Mouse (Mus musculus) hindbrain, embryonic 13.5 days (tissue): Measurements from ENCODE around the gene Tjp2. TPM values are rescaled to one million over a fixed set of nuclear protein-coding genes. Genes with fewer than 3 reads are reported as not detected.

Source experiments
- ATAC-seq: fragments of 200-750 bp; cut with Nextera tagmentation; 2 replicates; pipeline ENCODE4 v1.8.0; 2017; ENCODE audit warnings: moderate TSS enrichment; ENCODE audit not compliant: low FRiP score
- H3K27ac ChIP-seq: fragments of 300-500 bp; sonication (generic); 2 replicates; pipeline ENCODE4 v1.5.1; 2015; ENCODE audit warnings: inconsistent platforms, mild to moderate bottlenecking, moderate library complexity
- H3K27me3 ChIP-seq: fragments of 300-500 bp; sonication (generic); 2 replicates; pipeline ENCODE4 v1.6.1; 2015; ENCODE audit warnings: mild to moderate bottlenecking, inconsistent platforms
- H3K36me3 ChIP-seq: fragments of 300-500 bp; sonication (generic); 2 replicates; pipeline ENCODE4 v1.6.1; 2015; ENCODE audit warnings: mild to moderate bottlenecking, inconsistent platforms
- H3K4me1 ChIP-seq: fragments of 300-500 bp; sonication (generic); replicated peaks from 2 replicates; pipeline ENCODE4 v1.6.1; 2015; ENCODE audit warnings: inconsistent platforms
- H3K4me2 ChIP-seq: fragments of 300-500 bp; sonication (generic); 2 replicates; pipeline ENCODE4 v1.6.1; 2015; ENCODE audit warnings: inconsistent platforms, mild to moderate bottlenecking, moderate library complexity
- H3K4me3 ChIP-seq: fragments of 300-500 bp; sonication (generic); 2 replicates; pipeline ENCODE4 v1.5.1; 2015; ENCODE audit warnings: mild to moderate bottlenecking, inconsistent platforms
- H3K9ac ChIP-seq: fragments of 300-500 bp; sonication (generic); 2 replicates; pipeline ENCODE4 v1.6.1; 2015; ENCODE audit warnings: mild to moderate bottlenecking, inconsistent platforms
- H3K9me3 ChIP-seq: fragments of 300-500 bp; sonication (generic); 2 replicates; pipeline ENCODE4 v1.6.1; 2016; ENCODE audit warnings: inconsistent platforms
- WGBS: fragments of 180-500 bp; shearing (Covaris S2); methylation state at CpG from one replicate; pipeline ENCODE4 v1.1.7; 2015; 5-methylcytosine and 5-hydroxymethylcytosine counted together
- polyA plus RNA-seq: library from polyadenylated mRNA; unstranded; fragments of >200 nt; fragmentation: Nextera tagmentation; extraction: Ambion mirVana; gene quantifications from 2 replicates; pipeline ENCODE4 v1.2.1, GENCODE M21; 2015

Gene Tjp2
- polyA plus RNA-seq, 1 experiment from 2014 or later: 12.1 TPM

GRCm38 (mm10) chr19:24173020-24173419 is 51.8 kb downstream of the Tjp2 start:
- Histone ChIP-seq H3K36me3 (no peaks in the 10 kb centered on the region), H3K4me2 (peak overlapping the region; percentile 72), H3K4me3 (peak overlapping the region; percentile 72), H3K27me3 (0 out of 2 replicates have a peak, but pooled peaks cover 4% of the 10 kb centered on the region), H3K27ac (no peak overlapping the region), H3K9me3 (no peaks in the 10 kb centered on the region), H3K9ac (peak overlapping the region; percentile 79; the same call in 1 of the 2 replicates), H3K4me1 (peaks cover 29% of the 10 kb centered on the region)
- ATAC-seq: no peak
- 20% methylated on average over 6 of the region's 6 CpGs for WGBS

- Histone ChIP-seq H3K4me3 (no peak overlapping the region), H3K9me3 (no peaks in the 10 kb centered on the region), H3K36me3 (no peaks in the 10 kb centered on the region), H3K4me1 (peaks cover 45% of the 10 kb centered on the region), H3K27ac (no peak overlapping the region), H3K4me2 (no peak overlapping the region), H3K27me3 (no peaks in the 10 kb centered on the region), H3K9ac (no peak overlapping the region)
- 76% methylated on average over 10 of the region's 10 CpGs for WGBS
- no peak for ATAC-seq
These were observed 56.3 kb downstream of the Tjp2 start for GRCm38 (mm10) chr19:24168531-24168930.

GRCm38 (mm10) chr19:24166516-24167091 is 58.2 kb downstream of the Tjp2 start:
- Histone ChIP-seq H3K9ac (no peak overlapping the region), H3K4me3 (no peak overlapping the region), H3K36me3 (no peaks in the 10 kb centered on the region), H3K4me2 (peak overlapping the region; percentile 40), H3K9me3 (no peaks in the 10 kb centered on the region), H3K27ac (0 out of 2 replicates have a peak overlapping the region, but pooled peaks have one; percentile 18), H3K4me1 (peaks cover 29% of the 10 kb centered on the region), H3K27me3 (no peaks in the 10 kb centered on the region)
- WGBS: 25% methylated on average over 17 of the region's 17 CpGs
- ATAC-seq: peak; percentile 47; the same call in 1 of the 2 replicates

GRCm38 (mm10) chr19:24163974-24164373 is 60.9 kb downstream of the Tjp2 start:
- ATAC-seq: no peak
- 48% methylated on average over 4 of the region's 4 CpGs for WGBS
- Histone ChIP-seq H3K9me3 (no peaks in the 10 kb centered on the region), H3K4me1 (peaks cover 43% of the 10 kb centered on the region), H3K4me3 (no peak overlapping the region), H3K36me3 (no peaks in the 10 kb centered on the region), H3K9ac (no peak overlapping the region), H3K27ac (peak overlapping the region; percentile 35), H3K4me2 (no peak overlapping the region), H3K27me3 (no peaks in the 10 kb centered on the region)

GRCm38 (mm10) chr19:24160460-24160859 is 64.4 kb downstream of the Tjp2 start:
- Histone ChIP-seq H3K9ac (no peak overlapping the region), H3K9me3 (no peaks in the 10 kb centered on the region), H3K4me2 (0 out of 2 replicates have a peak overlapping the region, but pooled peaks have one; percentile 2), H3K36me3 (no peaks in the 10 kb centered on the region), H3K27me3 (no peaks in the 10 kb centered on the region), H3K27ac (peak overlapping the region; percentile 32; the same call in 1 of the 2 replicates), H3K4me3 (no peak overlapping the region), H3K4me1 (peaks cover 31% of the 10 kb centered on the region)
- WGBS: 18% methylated on average over 8 of the region's 8 CpGs
- peak; percentile 81 for ATAC-seq

- Histone ChIP-seq H3K9me3 (no peaks in the 10 kb centered on the region), H3K4me2 (no peak overlapping the region; the same call in 1 of the 2 replicates), H3K4me1 (peaks cover 27% of the 10 kb centered on the region), H3K4me3 (no peak overlapping the region), H3K27ac (no peak overlapping the region), H3K36me3 (no peaks in the 10 kb centered on the region), H3K27me3 (no peaks in the 10 kb centered on the region), H3K9ac (no peak overlapping the region)
- ATAC-seq: no peak
- 44% methylated on average over 9 of the region's 9 CpGs for WGBS
These were observed 65.1 kb downstream of the Tjp2 start for GRCm38 (mm10) chr19:24159751-24160150.

- peaks cover 28% of the 10 kb centered on the region for H3K4me1 ChIP-seq
- no peak overlapping the region for H3K9ac ChIP-seq
- 46% methylated on average over 7 of the region's 9 CpGs for WGBS
- H3K27me3 ChIP-seq: no peaks in the 10 kb centered on the region
- H3K9me3 ChIP-seq: no peaks in the 10 kb centered on the region
- ATAC-seq: no peak
- no peaks in the 10 kb centered on the region for H3K36me3 ChIP-seq
- H3K27ac ChIP-seq: no peak overlapping the region
- no peak overlapping the region for H3K4me3 ChIP-seq
- no peak overlapping the region; the same call in 1 of the 2 replicates for H3K4me2 ChIP-seq
These were observed 65.5 kb downstream of the Tjp2 start for GRCm38 (mm10) chr19:24159334-24159733.

GRCm38 (mm10) chr19:24156067-24156455 is 68.8 kb downstream of the Tjp2 start:
- H3K36me3 ChIP-seq: no peaks in the 10 kb centered on the region
- WGBS: 69% methylated on average over 6 of the region's 6 CpGs
- H3K27me3 ChIP-seq: no peaks in the 10 kb centered on the region
- no peak overlapping the region for H3K4me2 ChIP-seq
- peaks cover 22% of the 10 kb centered on the region for H3K4me1 ChIP-seq
- no peak for ATAC-seq
- H3K9me3 ChIP-seq: no peaks in the 10 kb centered on the region
- no peak overlapping the region for H3K27ac ChIP-seq
- H3K4me3 ChIP-seq: no peak overlapping the region
- no peak overlapping the region for H3K9ac ChIP-seq

- no peak for ATAC-seq
These were observed 69.3 kb downstream of the Tjp2 start for GRCm38 (mm10) chr19:24155395-24156066.

GRCm38 (mm10) chr19:24153266-24154023 is 71.4 kb downstream of the Tjp2 start:
- H3K9me3 ChIP-seq: no peaks in the 10 kb centered on the region
- ATAC-seq: no peak
- 61% methylated on average over 9 of the region's 9 CpGs for WGBS
- no peaks in the 10 kb centered on the region for H3K27me3 ChIP-seq
- 0 out of 2 replicates have a peak, but pooled peaks cover under 1% of the 10 kb centered on the region for H3K36me3 ChIP-seq
- no peak overlapping the region for H3K4me3 ChIP-seq
- no peak overlapping the region for H3K27ac ChIP-seq
- no peak overlapping the region for H3K9ac ChIP-seq
- H3K4me1 ChIP-seq: peaks cover 7% of the 10 kb centered on the region
- H3K4me2 ChIP-seq: no peak overlapping the region

More at GRCm38 (mm10) chr19:24155395-24156066, 69.3 kb downstream of the Tjp2 start:
- Histone ChIP-seq H3K4me2 (no peak overlapping the region), H3K4me3 (no peak overlapping the region), H3K36me3 (no peaks in the 10 kb centered on the region), H3K9me3 (no peaks in the 10 kb centered on the region), H3K4me1 (peaks cover 19% of the 10 kb centered on the region), H3K27ac (no peak overlapping the region), H3K27me3 (no peaks in the 10 kb centered on the region), H3K9ac (no peak overlapping the region)
- 35% methylated on average over 8 of the region's 8 CpGs for WGBS

- Histone ChIP-seq H3K4me3 (no peak overlapping the region), H3K36me3 (peaks cover 10% of the 10 kb centered on the region; the same call in 1 of the 2 replicates), H3K27ac (no peak overlapping the region), H3K9ac (no peak overlapping the region), H3K4me2 (no peak overlapping the region), H3K9me3 (peaks cover 4% of the 10 kb centered on the region; the same call in 1 of the 2 replicates), H3K4me1 (peaks cover 14% of the 10 kb centered on the region), H3K27me3 (no peaks in the 10 kb centered on the region)
- no peak for ATAC-seq
- 91% methylated on average over 7 of the region's 7 CpGs for WGBS
These were observed 80.8 kb downstream of the Tjp2 start for GRCm38 (mm10) chr19:24144009-24144408.

GRCm38 (mm10) chr19:24142621-24143061 is 82.2 kb downstream of the Tjp2 start:
- no peaks in the 10 kb centered on the region for H3K27me3 ChIP-seq
- H3K27ac ChIP-seq: peak overlapping the region; percentile 77
- no peak overlapping the region for H3K4me3 ChIP-seq
- peak; percentile 49; the same call in 1 of the 2 replicates for ATAC-seq
- peaks cover 1% of the 10 kb centered on the region; the same call in 1 of the 2 replicates for H3K36me3 ChIP-seq
- peaks cover 2% of the 10 kb centered on the region; the same call in 1 of the 2 replicates for H3K9me3 ChIP-seq
- no peak overlapping the region for H3K9ac ChIP-seq
- H3K4me2 ChIP-seq: no peak overlapping the region
- 72% methylated on average over 12 of the region's 12 CpGs for WGBS
- peaks cover 14% of the 10 kb centered on the region for H3K4me1 ChIP-seq
